Mouse (Mus musculus): ENCODE data around the gene Itsn1.

DNA sequence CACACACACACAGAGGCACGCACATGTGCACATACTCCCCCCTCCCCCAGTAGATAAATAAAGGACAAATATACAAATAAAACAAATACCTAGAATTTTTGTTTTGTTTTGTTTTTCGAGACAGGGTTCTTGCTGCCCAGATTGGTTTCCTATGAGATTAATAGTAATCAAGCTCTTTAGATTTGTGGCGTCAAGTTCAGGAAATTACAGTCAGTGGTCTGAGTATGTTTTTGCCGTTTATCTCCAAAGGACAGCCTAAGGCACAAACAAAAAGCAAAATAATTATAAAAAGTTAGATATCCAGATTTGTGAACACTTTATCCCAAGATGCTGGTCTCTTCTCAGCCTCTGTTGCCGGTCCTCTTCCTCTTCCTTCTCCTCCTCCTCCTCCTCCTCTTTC lies 104.0 kb downstream of the Itsn1 start:
- TF ChIP-seq CTCF (IDR thresholded peaks at IDR 0.05; ENCODE audit: insufficient read depth, low read depth, low read length): no peak
- no peak for TF ChIP-seq POLR2A (IDR thresholded peaks at IDR 0.05; ENCODE audit: insufficient read depth, low read depth, low read length)
